Mouse (Mus musculus): ENCODE data around the gene Gm21833.
"Not testable (repeated sequence)": the region's sequence is repeated elsewhere in the genome, so short reads cannot be mapped to it uniquely, and the experiment has no call there.

Gene Gm21833

DNA sequence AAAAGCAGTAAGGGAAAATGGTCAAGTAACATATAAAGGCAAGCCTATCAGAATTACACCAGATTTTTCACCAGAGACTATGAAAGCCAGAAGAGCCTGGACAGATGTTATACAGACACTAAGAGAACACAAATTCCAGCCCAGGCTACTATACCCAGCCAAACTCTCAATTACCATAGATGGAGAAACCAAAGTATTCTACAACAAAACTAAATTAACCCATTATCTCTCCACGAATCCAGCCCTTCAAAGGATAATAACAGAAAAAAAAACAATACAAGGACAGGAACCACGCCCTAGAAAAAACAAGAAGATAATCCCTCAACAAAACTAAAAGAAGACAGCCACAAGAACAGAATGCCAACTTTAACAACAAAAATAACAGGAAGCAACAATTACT, at the start of gene Gm21833:
Gene Gm21833, plus strand, starts transcription at position 301 of the 400 bp plus-strand sequence.
- not testable (repeated sequence) for DNase-seq (ENCODE audit: low read depth)

- DNase-seq (ENCODE audit: low read depth) = no peak
These were observed 38.7 kb upstream of the Gm21833 start for GRCm38 (mm10) chr16:82789521-82789920.

GRCm38 (mm10) chr16:82796489-82796888, 31.7 kb upstream of the Gm21833 start:
- DNase-seq (ENCODE audit: low read depth) = no peak

DNA sequence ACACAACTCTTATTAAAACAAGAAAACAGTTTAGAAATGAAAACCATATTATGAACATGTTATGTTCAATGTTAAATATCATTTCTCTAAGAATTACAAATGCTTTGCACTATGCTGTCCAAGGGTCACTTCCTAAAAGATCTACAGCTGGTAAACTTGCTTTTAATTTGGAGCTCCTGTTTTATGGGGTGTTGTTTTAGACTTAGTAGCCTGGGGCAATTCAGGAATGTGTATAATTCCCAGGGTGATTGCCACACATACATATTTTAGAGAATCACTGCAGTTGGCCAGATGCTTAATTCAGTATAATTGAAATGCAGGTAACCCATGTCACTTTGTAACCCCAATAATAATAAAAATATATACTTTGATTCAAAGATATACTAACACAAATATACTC, 12.9 kb upstream of the Gm21833 start:
- no peak for DNase-seq (ENCODE audit: low read depth)

DNA sequence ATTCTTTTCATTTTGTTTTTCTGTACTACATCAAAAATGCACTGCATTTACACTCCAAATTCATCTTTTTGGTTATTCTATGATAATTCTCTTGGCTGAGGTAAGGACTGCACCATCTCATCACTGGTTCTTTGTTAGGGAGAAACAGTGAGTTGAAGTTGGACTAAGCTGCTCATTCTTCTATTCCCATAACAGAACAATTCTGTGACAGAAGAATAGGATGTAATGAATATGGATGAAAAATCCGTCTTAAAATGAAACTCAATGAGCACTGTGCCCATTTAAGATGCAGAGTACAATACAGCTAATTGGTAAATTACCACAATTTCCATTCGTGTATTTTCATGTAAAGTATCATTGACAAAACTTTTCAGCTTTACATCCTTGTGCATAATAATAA, 11.6 kb upstream of the Gm21833 start:
- no peak for DNase-seq (ENCODE audit: low read depth)

- DNase-seq (ENCODE audit: low read depth) = no peak
These were observed 27.6 kb downstream of the Gm21833 start for GRCm38 (mm10) chr16:82855752-82856151.

DNA sequence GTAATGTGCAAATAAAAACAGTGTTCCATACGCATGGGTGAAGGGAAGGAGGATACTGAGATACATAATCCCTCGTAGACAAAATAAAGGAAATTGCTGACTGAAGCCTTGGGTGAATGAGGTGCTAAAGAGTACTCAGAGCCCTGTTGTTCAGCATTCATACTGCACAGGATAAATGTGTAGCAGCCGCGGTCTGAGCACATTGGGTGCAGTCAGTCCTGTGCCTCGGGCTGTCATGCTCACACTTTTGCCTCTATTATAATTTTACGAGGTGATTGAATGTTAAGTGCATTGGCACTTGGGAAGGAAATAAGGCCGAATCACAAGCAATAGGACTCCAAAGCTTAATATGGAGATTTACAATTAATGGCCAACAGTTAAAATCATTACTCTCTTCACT, 36.4 kb downstream of the Gm21833 start:
- DNase-seq (ENCODE audit: low read depth) = no peak

All from NIH3T3 (cell line).